Mouse (Mus musculus): ENCODE results near the gene Gabra4. TPM values are rescaled to one million over a fixed set of nuclear protein-coding genes. Genes with fewer than 3 reads are reported as not detected.

Gabra4 gene
- polyA plus RNA-seq, 1 experiment from 2014 or later = 6.1 TPM

DNA sequence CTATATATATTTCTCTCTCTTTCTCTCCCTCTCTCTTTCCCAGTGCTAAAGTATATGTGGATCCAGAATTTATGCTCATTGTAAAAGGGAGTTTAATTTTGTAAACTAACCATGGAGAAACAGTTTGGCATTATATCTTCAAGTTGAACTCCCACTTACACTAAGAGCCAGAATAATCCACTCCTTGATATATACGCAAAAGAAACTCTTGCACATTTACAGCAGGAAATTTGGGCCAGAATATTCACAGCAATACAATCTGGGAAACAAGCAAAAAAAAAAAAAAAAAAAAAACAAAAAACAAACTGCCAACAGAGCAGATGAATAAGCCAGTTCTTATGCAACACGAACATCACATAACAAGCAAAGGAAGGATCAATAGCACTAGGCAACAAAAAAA is 10.0 kb downstream of the Gabra4 start:
- no peak for ATAC-seq (ENCODE audit: low read depth)

DNA sequence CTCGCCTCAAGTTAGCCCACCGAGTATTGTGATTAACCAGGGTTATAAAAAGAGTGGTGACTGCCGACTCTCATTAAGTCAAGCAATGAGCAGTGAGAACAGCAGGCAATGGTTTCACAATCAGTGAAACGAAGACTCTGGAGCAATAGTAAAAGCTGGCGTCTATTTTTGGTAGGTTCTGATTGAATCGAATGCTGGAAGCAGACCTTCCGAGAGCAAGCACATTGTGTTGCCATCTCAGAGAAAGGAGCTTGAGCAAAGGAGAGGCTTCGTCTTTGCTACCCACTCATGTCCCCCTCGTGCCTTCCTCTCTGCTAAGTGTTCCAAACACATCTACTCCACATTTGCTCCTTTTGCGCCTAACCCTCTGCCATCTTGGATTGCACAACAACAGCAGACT is 18.3 kb downstream of the Gabra4 start:
- WGBS = 85% methylated on average over 10 of the region's 10 CpGs
- Histone ChIP-seq H3K36me3 (ENCODE audit: control insufficient read depth, insufficient read depth, low read length) (no peaks in the 10 kb centered on the region), H3K27ac (replicated peaks; ENCODE audit: low read depth, low read length) (no peak overlapping the region), H3K4me1 (ENCODE audit: control insufficient read depth, insufficient read depth, low read length) (no peaks in the 10 kb centered on the region), H3K9me3 (ENCODE audit: control insufficient read depth, low read length) (no peaks in the 10 kb centered on the region), H3K9ac (ENCODE audit: low read depth, low read length) (no peak overlapping the region), H3K4me2 (ENCODE audit: low read depth, low read length) (no peak overlapping the region), H3K4me3 (ENCODE audit: low read depth, low read length) (no peak overlapping the region), H3K27me3 (replicated peaks; ENCODE audit: control insufficient read depth, insufficient read depth, low read length) (no peaks in the 10 kb centered on the region)
- no peak for ATAC-seq (ENCODE audit: low read depth)
- no peak for DNase-seq (ENCODE audit: low spot score)

More for the DNA sequence above, 10.0 kb downstream of the Gabra4 start:
- Histone ChIP-seq H3K36me3 (ENCODE audit: control insufficient read depth, insufficient read depth, low read length) (no peaks in the 10 kb centered on the region), H3K4me1 (ENCODE audit: control insufficient read depth, insufficient read depth, low read length) (no peaks in the 10 kb centered on the region), H3K9me3 (ENCODE audit: control insufficient read depth, low read length) (no peaks in the 10 kb centered on the region), H3K4me3 (ENCODE audit: low read depth, low read length) (no peak overlapping the region), H3K27me3 (replicated peaks; ENCODE audit: control insufficient read depth, insufficient read depth, low read length) (no peaks in the 10 kb centered on the region), H3K27ac (replicated peaks; ENCODE audit: low read depth, low read length) (no peak overlapping the region), H3K9ac (ENCODE audit: low read depth, low read length) (no peak overlapping the region), H3K4me2 (ENCODE audit: low read depth, low read length) (no peak overlapping the region)
- DNase-seq (ENCODE audit: low spot score) = no peak
- WGBS = 81% methylated on average over 2 of the region's 2 CpGs

DNA sequence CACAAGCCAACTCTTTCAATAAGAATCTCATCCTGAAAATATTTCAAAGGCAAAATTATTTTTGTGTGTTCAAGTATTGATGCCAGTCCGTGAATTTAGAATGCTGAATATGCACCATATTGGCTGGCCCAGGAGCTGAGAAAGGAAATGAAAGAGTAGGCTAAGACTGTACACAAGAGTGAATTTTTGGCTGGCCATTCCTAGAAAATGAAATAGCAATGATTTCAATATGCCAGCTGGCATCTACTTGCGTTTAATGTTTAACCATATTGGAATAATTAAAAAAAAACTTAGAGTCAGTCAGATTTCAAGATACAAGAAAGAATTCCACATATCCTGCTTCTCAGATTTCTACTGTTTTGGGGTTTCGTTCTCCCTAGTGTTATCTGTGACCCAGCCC is 30.3 kb downstream of the Gabra4 start:
- DNase-seq (ENCODE audit: low spot score) (no peak), ATAC-seq (ENCODE audit: low read depth) (no peak)
- no peak overlapping the region for H3K4me3 ChIP-seq (ENCODE audit: low read depth, low read length)
- H3K27me3 ChIP-seq (replicated peaks; ENCODE audit: control insufficient read depth, insufficient read depth, low read length) = no peaks in the 10 kb centered on the region
- no peaks in the 10 kb centered on the region for H3K4me1 ChIP-seq (ENCODE audit: control insufficient read depth, insufficient read depth, low read length)
- H3K36me3 ChIP-seq (ENCODE audit: control insufficient read depth, insufficient read depth, low read length) = no peaks in the 10 kb centered on the region
- H3K9ac ChIP-seq (ENCODE audit: low read depth, low read length) = no peak overlapping the region
- no peak overlapping the region for H3K27ac ChIP-seq (replicated peaks; ENCODE audit: low read depth, low read length)
- H3K9me3 ChIP-seq (ENCODE audit: control insufficient read depth, low read length) = no peaks in the 10 kb centered on the region
- no peak overlapping the region for H3K4me2 ChIP-seq (ENCODE audit: low read depth, low read length)
- WGBS = 60% methylated on average over 3 of the region's 3 CpGs

DNA sequence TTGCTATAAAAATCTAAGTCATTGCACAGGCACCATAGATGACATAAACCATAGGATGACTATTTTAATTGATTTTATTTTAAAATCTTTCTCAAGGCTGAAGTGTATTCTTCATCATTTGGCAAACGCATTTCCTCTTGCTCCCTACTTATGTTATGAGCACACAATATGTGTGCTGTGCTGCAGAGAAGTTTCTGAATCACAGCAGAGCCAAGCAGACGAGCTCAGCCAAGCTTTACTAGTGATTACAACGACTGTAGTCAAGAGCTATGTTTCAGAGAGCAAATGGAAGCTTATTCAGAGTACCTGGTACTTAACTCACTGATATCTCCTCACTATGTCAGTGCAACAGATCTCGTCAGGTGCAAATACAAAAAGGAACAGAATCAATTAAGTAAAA is 41.4 kb downstream of the Gabra4 start:
- no peak overlapping the region for H3K4me2 ChIP-seq (ENCODE audit: low read depth, low read length)
- no peaks in the 10 kb centered on the region for H3K27me3 ChIP-seq (replicated peaks; ENCODE audit: control insufficient read depth, insufficient read depth, low read length)
- no peaks in the 10 kb centered on the region for H3K9me3 ChIP-seq (ENCODE audit: control insufficient read depth, low read length)
- WGBS = 64% methylated on average over 4 of the region's 4 CpGs
- ATAC-seq (ENCODE audit: low read depth) (no peak), DNase-seq (ENCODE audit: low spot score) (no peak)
- H3K36me3 ChIP-seq (ENCODE audit: control insufficient read depth, insufficient read depth, low read length) = no peaks in the 10 kb centered on the region
- no peak overlapping the region for H3K4me3 ChIP-seq (ENCODE audit: low read depth, low read length)
- no peak overlapping the region for H3K27ac ChIP-seq (replicated peaks; ENCODE audit: low read depth, low read length)
- no peaks in the 10 kb centered on the region for H3K4me1 ChIP-seq (ENCODE audit: control insufficient read depth, insufficient read depth, low read length)
- H3K9ac ChIP-seq (ENCODE audit: low read depth, low read length) = no peak overlapping the region

DNA sequence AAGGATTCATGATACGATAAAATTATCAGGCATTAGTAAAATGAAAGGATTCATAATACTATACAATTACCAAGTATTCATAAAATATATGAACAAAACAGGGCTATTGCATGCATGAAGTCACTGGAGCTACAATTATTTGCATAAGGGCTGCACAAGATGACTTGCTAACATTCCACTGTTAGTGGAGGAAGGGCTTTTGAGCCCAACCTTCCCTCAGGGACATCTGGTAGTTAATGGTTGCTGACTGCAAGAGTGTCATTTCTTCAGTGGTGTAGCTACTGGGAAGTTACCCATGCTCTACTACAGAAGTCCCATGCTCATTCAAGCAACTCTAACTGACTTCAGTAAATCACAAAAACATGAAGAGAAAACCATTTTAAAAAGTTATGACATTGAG is 43.8 kb downstream of the Gabra4 start:
- no peak overlapping the region for H3K27ac ChIP-seq (replicated peaks; ENCODE audit: low read depth, low read length)
- no peak overlapping the region for H3K9ac ChIP-seq (ENCODE audit: low read depth, low read length)
- H3K4me2 ChIP-seq (ENCODE audit: low read depth, low read length) = no peak overlapping the region
- no peaks in the 10 kb centered on the region for H3K36me3 ChIP-seq (ENCODE audit: control insufficient read depth, insufficient read depth, low read length)
- H3K9me3 ChIP-seq (ENCODE audit: control insufficient read depth, low read length) = no peaks in the 10 kb centered on the region
- WGBS = 97% methylated on average over 1 of the region's 1 CpGs
- H3K4me3 ChIP-seq (ENCODE audit: low read depth, low read length) = no peak overlapping the region
- ATAC-seq (ENCODE audit: low read depth) (no peak), DNase-seq (ENCODE audit: low spot score) (no peak)
- no peaks in the 10 kb centered on the region for H3K27me3 ChIP-seq (replicated peaks; ENCODE audit: control insufficient read depth, insufficient read depth, low read length)
- H3K4me1 ChIP-seq (ENCODE audit: control insufficient read depth, insufficient read depth, low read length) = no peaks in the 10 kb centered on the region

DNA sequence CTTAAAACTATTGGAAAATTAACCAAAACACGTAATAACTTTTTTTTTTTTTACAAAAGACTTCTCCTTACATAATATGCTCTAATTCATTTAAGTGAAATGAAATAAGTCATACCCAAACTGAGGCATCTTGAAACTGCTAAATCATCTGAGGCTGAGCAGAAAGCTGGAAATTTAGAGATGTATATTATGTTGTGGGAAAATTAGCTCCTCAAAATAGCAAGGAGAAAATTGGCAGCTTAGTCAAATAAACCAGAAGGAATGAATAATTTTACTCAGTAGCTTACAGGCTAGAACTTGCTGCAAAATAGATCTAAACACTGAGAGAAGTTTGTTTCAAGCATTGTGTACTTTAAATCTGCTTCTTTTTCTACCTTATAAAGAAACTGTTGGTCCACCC is 49.4 kb downstream of the Gabra4 start:
- Histone ChIP-seq H3K4me1 (ENCODE audit: control insufficient read depth, insufficient read depth, low read length) (no peaks in the 10 kb centered on the region), H3K27ac (replicated peaks; ENCODE audit: low read depth, low read length) (no peak overlapping the region), H3K36me3 (ENCODE audit: control insufficient read depth, insufficient read depth, low read length) (no peaks in the 10 kb centered on the region), H3K27me3 (replicated peaks; ENCODE audit: control insufficient read depth, insufficient read depth, low read length) (no peaks in the 10 kb centered on the region), H3K9me3 (ENCODE audit: control insufficient read depth, low read length) (no peaks in the 10 kb centered on the region), H3K9ac (ENCODE audit: low read depth, low read length) (no peak overlapping the region), H3K4me3 (ENCODE audit: low read depth, low read length) (no peak overlapping the region), H3K4me2 (ENCODE audit: low read depth, low read length) (no peak overlapping the region)
- 74% methylated on average over 1 of the region's 1 CpGs for WGBS
- no peak for DNase-seq (ENCODE audit: low spot score)
- ATAC-seq (ENCODE audit: low read depth) = no peak

DNA sequence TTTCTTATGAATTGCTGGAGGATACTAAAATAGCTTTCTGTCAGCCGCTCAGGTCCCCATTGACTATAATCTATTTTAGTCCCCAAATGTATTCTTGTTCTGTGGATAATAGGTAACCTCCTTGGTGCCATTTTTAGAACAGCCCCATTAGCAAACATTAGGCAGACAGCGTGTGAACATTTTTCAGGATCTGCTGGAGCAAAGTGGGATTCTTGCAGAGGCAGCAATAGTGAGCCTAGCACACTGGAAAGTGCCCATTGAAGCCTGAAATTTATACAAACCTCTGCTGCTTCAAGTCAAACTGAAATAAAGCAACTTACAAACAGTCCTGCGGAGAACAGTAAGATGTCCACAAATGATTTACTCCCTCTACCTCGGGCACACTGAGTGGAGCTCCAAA is 51.2 kb downstream of the Gabra4 start:
- no peak overlapping the region for H3K27ac ChIP-seq (replicated peaks; ENCODE audit: low read depth, low read length)

DNA sequence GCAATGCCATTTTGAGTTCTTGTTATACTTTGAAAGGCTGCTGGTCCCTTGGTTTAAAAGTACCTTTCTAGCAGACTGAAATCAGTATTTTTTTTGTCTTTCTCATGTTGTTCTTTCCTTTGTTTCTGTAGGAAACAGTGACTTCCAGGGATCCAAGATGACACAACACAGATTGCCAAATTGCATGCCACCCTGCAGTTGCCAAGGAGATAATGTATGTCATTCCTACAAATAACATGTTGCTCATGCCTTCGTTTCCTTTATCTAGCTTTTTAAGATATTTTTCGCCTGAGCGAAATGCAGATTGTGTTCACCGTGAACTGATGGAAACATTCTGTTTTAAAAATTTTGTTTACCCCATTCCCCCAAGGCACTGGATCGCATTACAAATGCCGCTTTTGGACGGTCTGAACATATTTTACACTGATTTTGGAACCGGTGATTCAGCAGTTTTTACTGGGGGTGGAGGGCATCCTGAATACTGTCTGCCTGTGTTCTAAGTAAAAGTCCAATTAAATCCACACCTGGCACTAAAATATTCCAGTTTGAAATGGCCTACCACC is 53.9 kb downstream of the Gabra4 start:
- Histone ChIP-seq H3K36me3 (ENCODE audit: control insufficient read depth, insufficient read depth, low read length) (no peaks in the 10 kb centered on the region), H3K4me3 (ENCODE audit: low read depth, low read length) (no peak overlapping the region), H3K27ac (replicated peaks; ENCODE audit: low read depth, low read length) (no peak overlapping the region), H3K4me2 (ENCODE audit: low read depth, low read length) (no peak overlapping the region), H3K9me3 (ENCODE audit: control insufficient read depth, low read length) (no peaks in the 10 kb centered on the region), H3K27me3 (replicated peaks; ENCODE audit: control insufficient read depth, insufficient read depth, low read length) (no peaks in the 10 kb centered on the region), H3K9ac (ENCODE audit: low read depth, low read length) (no peak overlapping the region), H3K4me1 (ENCODE audit: control insufficient read depth, insufficient read depth, low read length) (no peaks in the 10 kb centered on the region)
- 36% methylated on average over 8 of the region's 8 CpGs for WGBS
- DNase-seq (ENCODE audit: low spot score) (peak; percentile 56), ATAC-seq (ENCODE audit: low read depth) (no peak)

More for the DNA sequence above, 51.2 kb downstream of the Gabra4 start:
- no peaks in the 10 kb centered on the region for H3K4me1 ChIP-seq (ENCODE audit: control insufficient read depth, insufficient read depth, low read length)
- 76% methylated on average over 4 of the region's 4 CpGs for WGBS
- no peak overlapping the region for H3K4me3 ChIP-seq (ENCODE audit: low read depth, low read length)
- H3K9ac ChIP-seq (ENCODE audit: low read depth, low read length) = no peak overlapping the region
- no peak for ATAC-seq (ENCODE audit: low read depth)
- H3K36me3 ChIP-seq (ENCODE audit: control insufficient read depth, insufficient read depth, low read length) = no peaks in the 10 kb centered on the region
- DNase-seq (ENCODE audit: low spot score) = no peak
- no peak overlapping the region for H3K4me2 ChIP-seq (ENCODE audit: low read depth, low read length)
- no peaks in the 10 kb centered on the region for H3K9me3 ChIP-seq (ENCODE audit: control insufficient read depth, low read length)
- H3K27me3 ChIP-seq (replicated peaks; ENCODE audit: control insufficient read depth, insufficient read depth, low read length) = no peaks in the 10 kb centered on the region

DNA sequence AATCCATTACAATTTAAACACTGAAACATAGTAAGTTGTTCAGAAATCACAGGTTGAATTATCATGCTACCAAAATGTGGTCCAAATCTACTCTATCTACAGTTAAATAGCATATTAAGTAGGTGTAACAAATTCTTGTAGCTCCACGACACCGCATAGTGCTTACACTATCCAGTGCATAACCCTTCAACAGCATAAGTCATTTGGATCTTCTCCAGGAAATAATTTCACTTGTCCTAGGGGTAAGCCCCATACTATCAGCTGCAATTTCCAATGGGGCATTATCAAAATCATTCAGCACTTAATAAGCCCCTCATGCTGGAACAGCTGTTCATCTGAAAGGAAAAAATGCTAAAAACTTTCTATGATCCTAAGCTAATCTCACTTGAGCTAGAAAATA is 62.8 kb downstream of the Gabra4 start:
- 82% methylated on average over 2 of the region's 2 CpGs for WGBS
- H3K36me3 ChIP-seq (ENCODE audit: control insufficient read depth, insufficient read depth, low read length) = no peaks in the 10 kb centered on the region

More for the DNA sequence above, 62.8 kb downstream of the Gabra4 start:
- no peak overlapping the region for H3K27ac ChIP-seq (replicated peaks; ENCODE audit: low read depth, low read length)
- H3K4me1 ChIP-seq (ENCODE audit: control insufficient read depth, insufficient read depth, low read length) = no peaks in the 10 kb centered on the region
- ATAC-seq (ENCODE audit: low read depth) (no peak), DNase-seq (ENCODE audit: low spot score) (no peak)
- H3K27me3 ChIP-seq (replicated peaks; ENCODE audit: control insufficient read depth, insufficient read depth, low read length) = no peaks in the 10 kb centered on the region
- no peaks in the 10 kb centered on the region for H3K9me3 ChIP-seq (ENCODE audit: control insufficient read depth, low read length)
- H3K4me2 ChIP-seq (ENCODE audit: low read depth, low read length) = no peak overlapping the region
- no peak overlapping the region for H3K4me3 ChIP-seq (ENCODE audit: low read depth, low read length)
- no peak overlapping the region for H3K9ac ChIP-seq (ENCODE audit: low read depth, low read length)
